Comparison of ENCODE assay signal across 8 mouse cellular contexts in genomic region chr2:32174170-32174741, GRCm38 (mm10). TPM values are rescaled to one million over a fixed set of nuclear protein-coding genes. Genes with fewer than 3 reads are reported as not detected.
DNase-seq lines count a peak whose midpoint lies in the region; ATAC-seq lines count a peak whose summit lies in the region.

No protein-coding gene starts in this region.

- no peaks in the 10 kb centered on the region for H3K9me3 ChIP-seq in forebrain, embryonic 11.5 days (ENCODE audit: control insufficient read depth, low read length)
- H3K9me3 ChIP-seq in limb, embryonic 11.5 days (ENCODE audit: control insufficient read depth, low read length): no peaks in the 10 kb centered on the region
- H3K9me3 ChIP-seq in midbrain, embryonic 14.5 days (ENCODE audit: control insufficient read depth, low read length): no peaks in the 10 kb centered on the region

- no peaks in the 10 kb centered on the region for H3K36me3 ChIP-seq in forebrain, embryonic 11.5 days (ENCODE audit: control insufficient read depth, insufficient read depth, low read length)
- no peaks in the 10 kb centered on the region for H3K36me3 ChIP-seq in limb, embryonic 11.5 days (ENCODE audit: control insufficient read depth, insufficient read depth, low read length)
- no peaks in the 10 kb centered on the region for H3K36me3 ChIP-seq in midbrain, embryonic 14.5 days (ENCODE audit: control insufficient read depth, insufficient read depth, low read length)

- peaks cover 23% of the 10 kb centered on the region for H3K4me1 ChIP-seq in forebrain, embryonic 11.5 days (replicated peaks; ENCODE audit: control insufficient read depth, insufficient read depth, low read length)
- peaks cover 39% of the 10 kb centered on the region for H3K4me1 ChIP-seq in limb, embryonic 11.5 days (ENCODE audit: control insufficient read depth, insufficient read depth, low read length)
- H3K4me1 ChIP-seq in midbrain, embryonic 14.5 days (ENCODE audit: control insufficient read depth, insufficient read depth, low read length): peaks cover 51% of the 10 kb centered on the region

- DNase-seq in urinary bladder, postnatal 14 days (ENCODE audit: low spot score): peak; percentile 87
- no peak for DNase-seq in urinary bladder, postnatal 10 days (ENCODE audit: low spot score)
- DNase-seq in forebrain, embryonic 11.5 days (ENCODE audit: low spot score): peak; percentile 76
- peak; percentile 75 for DNase-seq in heart, postnatal 25 days (ENCODE audit: low spot score)
- peak; percentile 45 for DNase-seq in limb, embryonic 11.5 days (ENCODE audit: low spot score)
- DNase-seq in midbrain, embryonic 14.5 days: peak; percentile 80
- DNase-seq in spleen, postnatal 4 days (ENCODE audit: low spot score in 2 of 2): no peak

- H3K4me3 ChIP-seq in forebrain, embryonic 11.5 days (ENCODE audit: low read depth, low read length): peak overlapping the region; percentile 3; the same call in 1 of the 2 replicates
- no peak overlapping the region for H3K4me3 ChIP-seq in limb, embryonic 11.5 days (ENCODE audit: low read depth, low read length)
- 0 out of 2 replicates have a peak overlapping the region, but pooled peaks have one; percentile 1 for H3K4me3 ChIP-seq in midbrain, embryonic 14.5 days (replicated peaks; ENCODE audit: low read depth, low read length)

- H3K27me3 ChIP-seq in forebrain, embryonic 11.5 days (ENCODE audit: control insufficient read depth, insufficient read depth, low read length): no peaks in the 10 kb centered on the region
- no peaks in the 10 kb centered on the region for H3K27me3 ChIP-seq in limb, embryonic 11.5 days (ENCODE audit: control insufficient read depth, insufficient read depth, low read length)
- no peaks in the 10 kb centered on the region for H3K27me3 ChIP-seq in midbrain, embryonic 14.5 days (ENCODE audit: control insufficient read depth, insufficient read depth, low read length)

- ATAC-seq in forebrain, embryonic 11.5 days (replicated peaks; ENCODE audit: low FRiP score): peak; percentile 75
- ATAC-seq in limb, embryonic 11.5 days (ENCODE audit: insufficient number of reproducible peaks, low FRiP score, low TSS enrichment, low read depth): peak; percentile 40; the same call in 1 of the 2 replicates
- peak; percentile 78 for ATAC-seq in midbrain, embryonic 14.5 days (ENCODE audit: low FRiP score, low TSS enrichment)
- no peak for ATAC-seq in CD4-positive, CD25-positive, alpha-beta regulatory T cell, adult 4 months

- H3K27ac ChIP-seq in forebrain, embryonic 11.5 days (ENCODE audit: low read depth, low read length): peak overlapping the region; percentile 76
- no peak overlapping the region for H3K27ac ChIP-seq in limb, embryonic 11.5 days (replicated peaks; ENCODE audit: low read depth, low read length)
- peak overlapping the region; percentile 92 for H3K27ac ChIP-seq in midbrain, embryonic 14.5 days (replicated peaks; ENCODE audit: low read depth, low read length)

- peak overlapping the region; percentile 38 for H3K4me2 ChIP-seq in forebrain, embryonic 11.5 days (ENCODE audit: low read depth, low read length, severe bottlenecking)
- 0 out of 2 replicates have a peak overlapping the region, but pooled peaks have one; percentile 27 for H3K4me2 ChIP-seq in limb, embryonic 11.5 days (ENCODE audit: low read depth, severe bottlenecking)
- peak overlapping the region; percentile 41 for H3K4me2 ChIP-seq in midbrain, embryonic 14.5 days (ENCODE audit: low read length)

- peak overlapping the region; percentile 30 for H3K9ac ChIP-seq in forebrain, embryonic 11.5 days (ENCODE audit: low read length)
- peak overlapping the region; percentile 17 for H3K9ac ChIP-seq in limb, embryonic 11.5 days (ENCODE audit: low read length)
- peak overlapping the region; percentile 43 for H3K9ac ChIP-seq in midbrain, embryonic 14.5 days (replicated peaks; ENCODE audit: low read length)

- intact Hi-C loops in heart, postnatal 25 days (cut with DNase I): no loop called here

- WGBS in forebrain, embryonic 11.5 days: 10% methylated on average over 13 of the region's 13 CpGs
- WGBS in limb, embryonic 11.5 days: 23% methylated on average over 13 of the region's 13 CpGs
- 3% methylated on average over 13 of the region's 13 CpGs for WGBS in midbrain, embryonic 14.5 days

RNA-seq across cellular contexts. Expression of gene Prrc2b, which starts 23.4 kb away (rescaled TPM):
- polyA plus RNA-seq in forebrain, embryonic 11.5 days (2014; fragmentation: Nextera tagmentation; extraction: Ambion mirVana): 98.0 and 102 TPM in 2 replicates
- 10 to 100 TPM; 79.0 to 89.8 TPM for total RNA-seq in heart, postnatal 25 days (2021)
- polyA plus RNA-seq in limb, embryonic 11.5 days (2014; fragmentation: Nextera tagmentation; extraction: Ambion mirVana): 62.5 and 72.5 TPM in 2 replicates
- polyA plus RNA-seq in midbrain, embryonic 14.5 days (2014; fragmentation: Nextera tagmentation; extraction: Ambion mirVana): 121 and 141 TPM in 2 replicates
- 10 to 100 TPM; 31.7 to 32.9 TPM for polyA plus RNA-seq in CD4-positive, CD25-positive, alpha-beta regulatory T cell, adult 4 months (2017; shearing (Covaris generic))

Comparison
In these comparisons a context has a peak if more than half of its experiments do, and no peak if none do; other contexts are left out.
1. DNase-seq: peak in urinary bladder, postnatal 14 days (single experiment), forebrain, embryonic 11.5 days (single experiment), heart, postnatal 25 days (single experiment), limb, embryonic 11.5 days (single experiment) and midbrain, embryonic 14.5 days (single experiment); none in urinary bladder, postnatal 10 days (single experiment) and spleen, postnatal 4 days (0 of 2).
2. Peak in every context shown above with its lines, with median percentiles within 50 percentile points of each other: H3K4me2 ChIP-seq and H3K9ac ChIP-seq.